Mouse (Mus musculus): ENCODE results near the gene Plpp6. TPM values are rescaled to one million over a fixed set of nuclear protein-coding genes. Genes with fewer than 3 reads are reported as not detected.
"Not testable (repeated sequence)": the region's sequence is repeated elsewhere in the genome, so short reads cannot be mapped to it uniquely, and the experiment has no call there.

Gene Plpp6
- polyA plus RNA-seq, 1 experiment from 2014 or later: 18.1 TPM

DNA sequence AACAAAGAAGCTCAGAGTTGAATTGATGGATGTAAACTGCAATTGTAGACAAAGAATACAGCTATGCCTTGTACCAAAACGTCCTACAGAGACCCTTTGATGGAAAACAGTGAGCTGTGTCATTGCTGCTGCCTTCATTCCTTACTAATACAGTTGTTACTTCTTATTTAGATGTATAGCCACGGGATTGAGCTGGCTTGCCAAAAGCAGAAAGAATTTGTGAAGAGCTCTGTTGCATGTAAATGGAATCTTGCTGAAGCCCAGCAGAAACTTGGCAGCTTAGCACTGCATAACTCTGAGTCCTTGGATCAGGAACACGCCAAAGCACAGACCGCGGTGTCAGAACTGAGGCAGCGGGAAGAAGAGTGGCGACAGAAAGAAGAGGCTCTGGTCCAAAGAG is 31.1 kb downstream of the Plpp6 start:
- no peaks in the 10 kb centered on the region for H3K9me3 ChIP-seq (ENCODE audit: control insufficient read depth, low read length)
- peaks cover 8% of the 10 kb centered on the region for H3K4me1 ChIP-seq (ENCODE audit: control insufficient read depth, insufficient read depth, low read length)
- 65% methylated on average over 7 of the region's 7 CpGs for WGBS
- H3K36me3 ChIP-seq (ENCODE audit: control insufficient read depth, insufficient read depth, low read length): peaks cover 19% of the 10 kb centered on the region
- no peak overlapping the region for H3K27ac ChIP-seq (ENCODE audit: low read depth, low read length)
- H3K27me3 ChIP-seq (ENCODE audit: control insufficient read depth, insufficient read depth, low read length): no peaks in the 10 kb centered on the region
- H3K4me2 ChIP-seq (ENCODE audit: low read depth, low read length): no peak overlapping the region
- ATAC-seq (ENCODE audit: low read depth): no peak
- H3K4me3 ChIP-seq (ENCODE audit: low read depth, low read length): no peak overlapping the region
- H3K9ac ChIP-seq (replicated peaks; ENCODE audit: low read depth, low read length): no peak overlapping the region

DNA sequence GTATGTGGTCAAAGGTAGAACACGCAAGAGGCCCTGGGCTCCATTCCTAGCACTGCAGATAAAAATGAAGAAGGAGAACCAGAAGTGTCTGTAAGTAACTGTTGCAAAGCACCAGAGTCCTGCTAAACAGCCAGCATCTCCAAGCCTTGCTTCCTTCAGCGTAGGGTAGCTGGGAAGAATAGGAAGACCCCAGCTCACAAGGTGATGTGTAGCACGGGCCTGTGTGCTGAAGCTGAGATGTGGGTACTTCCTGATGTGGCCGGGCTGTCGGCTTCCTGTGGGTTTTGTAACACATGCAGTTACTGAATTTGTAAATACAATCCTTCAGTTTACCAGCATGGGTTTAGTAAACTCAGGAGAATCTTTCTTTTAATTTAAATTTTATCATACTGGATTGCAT is 31.6 kb downstream of the Plpp6 start:
- Histone ChIP-seq H3K36me3 (ENCODE audit: control insufficient read depth, insufficient read depth, low read length) (peaks cover 19% of the 10 kb centered on the region), H3K27ac (ENCODE audit: low read depth, low read length) (no peak overlapping the region), H3K4me3 (ENCODE audit: low read depth, low read length) (no peak overlapping the region), H3K27me3 (ENCODE audit: control insufficient read depth, insufficient read depth, low read length) (no peaks in the 10 kb centered on the region), H3K9ac (replicated peaks; ENCODE audit: low read depth, low read length) (no peak overlapping the region), H3K4me1 (ENCODE audit: control insufficient read depth, insufficient read depth, low read length) (peaks cover 7% of the 10 kb centered on the region), H3K4me2 (ENCODE audit: low read depth, low read length) (no peak overlapping the region), H3K9me3 (ENCODE audit: control insufficient read depth, low read length) (no peaks in the 10 kb centered on the region)
- 93% methylated on average over 5 of the region's 5 CpGs for WGBS
- no peak for ATAC-seq (ENCODE audit: low read depth)

DNA sequence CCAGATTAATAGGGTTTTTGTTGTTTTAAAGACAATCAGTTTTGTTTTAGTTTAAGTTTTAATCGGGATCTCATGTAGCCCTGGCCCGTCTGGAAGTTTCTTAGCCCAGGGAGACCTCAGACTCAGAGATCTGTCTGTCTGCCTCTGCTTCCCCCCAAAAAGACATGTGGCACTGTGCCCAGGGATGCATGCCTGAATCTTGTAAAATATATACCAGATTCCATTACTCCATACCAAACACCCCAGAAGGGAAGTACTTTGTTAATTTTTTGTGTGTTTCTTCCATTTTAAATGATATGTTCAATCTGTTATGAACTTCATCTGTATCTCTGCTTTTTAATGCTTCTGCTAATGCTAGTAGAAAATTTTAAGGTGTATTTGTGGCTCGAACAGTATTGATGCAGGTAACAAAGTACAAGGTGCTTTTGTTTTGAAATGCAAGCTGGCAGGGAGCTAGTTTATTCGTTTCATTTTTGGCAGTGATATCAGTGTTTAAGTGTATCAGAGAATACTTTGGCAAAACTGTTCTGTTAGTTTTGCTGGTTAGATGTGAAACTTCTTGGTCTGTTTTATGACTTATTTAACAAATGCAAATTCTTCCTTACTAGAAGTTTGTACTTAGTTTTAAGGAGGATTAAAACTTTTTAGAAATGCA is 34.4 kb downstream of the Plpp6 start:
- 95% methylated on average over 4 of the region's 4 CpGs for WGBS
- H3K9me3 ChIP-seq (ENCODE audit: control insufficient read depth, low read length): no peaks in the 10 kb centered on the region
- no peak overlapping the region for H3K4me3 ChIP-seq (ENCODE audit: low read depth, low read length)
- no peak overlapping the region for H3K27ac ChIP-seq (ENCODE audit: low read depth, low read length)
- no peak overlapping the region for H3K9ac ChIP-seq (replicated peaks; ENCODE audit: low read depth, low read length)
- H3K27me3 ChIP-seq (ENCODE audit: control insufficient read depth, insufficient read depth, low read length): no peaks in the 10 kb centered on the region
- H3K4me2 ChIP-seq (ENCODE audit: low read depth, low read length): no peak overlapping the region
- H3K36me3 ChIP-seq (ENCODE audit: control insufficient read depth, insufficient read depth, low read length): peaks cover 25% of the 10 kb centered on the region
- no peak for ATAC-seq (ENCODE audit: low read depth)
- H3K4me1 ChIP-seq (ENCODE audit: control insufficient read depth, insufficient read depth, low read length): no peaks in the 10 kb centered on the region

DNA sequence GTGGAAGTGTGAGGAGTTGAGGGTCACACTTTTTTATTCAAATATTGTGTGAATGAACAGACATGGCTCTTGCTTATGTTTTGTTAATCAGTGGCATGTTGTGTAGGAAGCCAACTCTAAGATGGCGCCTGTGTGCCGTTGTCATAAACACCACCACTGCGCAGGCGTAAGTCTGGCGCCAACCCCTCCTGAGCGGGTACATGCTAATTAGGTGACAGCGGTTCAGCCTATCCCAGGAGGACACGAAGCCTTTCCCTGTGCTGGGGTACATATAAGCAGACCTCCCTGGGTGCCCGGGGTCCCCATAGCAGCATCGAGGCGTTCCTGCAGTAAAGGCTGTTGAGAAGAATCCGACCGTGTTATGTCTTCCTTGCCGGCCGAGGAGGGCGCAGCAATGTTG is 36.6 kb downstream of the Plpp6 start:
- H3K9ac ChIP-seq (replicated peaks; ENCODE audit: low read depth, low read length); H3K9me3 ChIP-seq (ENCODE audit: control insufficient read depth, low read length); ATAC-seq (ENCODE audit: low read depth); H3K4me2 ChIP-seq (ENCODE audit: low read depth, low read length); H3K27ac ChIP-seq (ENCODE audit: low read depth, low read length); H3K4me1 ChIP-seq (ENCODE audit: control insufficient read depth, insufficient read depth, low read length); H3K4me3 ChIP-seq (ENCODE audit: low read depth, low read length); H3K27me3 ChIP-seq (ENCODE audit: control insufficient read depth, insufficient read depth, low read length): not testable (repeated sequence)
- peaks cover 18% of the 10 kb centered on the region for H3K36me3 ChIP-seq (ENCODE audit: control insufficient read depth, insufficient read depth, low read length)
- WGBS: 98% methylated on average over 16 of the region's 16 CpGs

DNA sequence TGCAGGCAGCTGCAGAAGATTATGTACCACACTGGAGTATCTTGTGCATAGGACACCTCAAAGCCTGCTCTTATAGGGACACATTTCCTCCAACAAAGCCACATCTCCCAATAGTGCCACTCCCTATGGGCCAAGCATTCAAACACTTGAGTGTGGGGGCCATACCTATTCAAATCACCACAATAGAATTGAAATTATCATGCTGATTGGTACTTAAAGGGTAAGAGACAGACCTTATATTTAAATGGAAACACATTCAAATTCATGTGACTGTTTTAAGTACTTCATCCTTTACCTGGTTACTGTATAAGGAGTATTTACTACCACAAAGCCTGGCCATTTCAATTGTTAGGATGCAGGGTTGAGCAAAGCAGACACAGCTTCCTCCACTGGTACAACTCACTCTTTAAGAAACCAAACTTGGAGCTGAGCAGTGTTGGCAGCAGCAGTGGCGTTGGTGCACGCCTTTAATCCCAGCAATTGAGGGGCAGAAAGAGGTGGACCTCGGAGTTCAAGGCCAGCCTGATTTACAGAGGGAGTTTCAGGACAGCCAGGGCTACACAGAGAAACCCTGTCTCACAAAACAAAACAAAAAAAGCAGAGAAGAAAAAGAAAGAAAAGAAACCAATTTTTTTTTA is 44.4 kb downstream of the Plpp6 start:
- H3K9ac ChIP-seq (replicated peaks; ENCODE audit: low read depth, low read length): no peak overlapping the region
- H3K36me3 ChIP-seq (ENCODE audit: control insufficient read depth, insufficient read depth, low read length): peaks cover 24% of the 10 kb centered on the region
- H3K9me3 ChIP-seq (ENCODE audit: control insufficient read depth, low read length): no peaks in the 10 kb centered on the region
- no peak overlapping the region for H3K4me3 ChIP-seq (ENCODE audit: low read depth, low read length)
- 77% methylated on average over 3 of the region's 3 CpGs for WGBS
- H3K27ac ChIP-seq (ENCODE audit: low read depth, low read length): no peak overlapping the region
- ATAC-seq (ENCODE audit: low read depth): no peak
- no peaks in the 10 kb centered on the region for H3K27me3 ChIP-seq (ENCODE audit: control insufficient read depth, insufficient read depth, low read length)
- H3K4me2 ChIP-seq (ENCODE audit: low read depth, low read length): no peak overlapping the region
- H3K4me1 ChIP-seq (ENCODE audit: control insufficient read depth, insufficient read depth, low read length): no peaks in the 10 kb centered on the region

DNA sequence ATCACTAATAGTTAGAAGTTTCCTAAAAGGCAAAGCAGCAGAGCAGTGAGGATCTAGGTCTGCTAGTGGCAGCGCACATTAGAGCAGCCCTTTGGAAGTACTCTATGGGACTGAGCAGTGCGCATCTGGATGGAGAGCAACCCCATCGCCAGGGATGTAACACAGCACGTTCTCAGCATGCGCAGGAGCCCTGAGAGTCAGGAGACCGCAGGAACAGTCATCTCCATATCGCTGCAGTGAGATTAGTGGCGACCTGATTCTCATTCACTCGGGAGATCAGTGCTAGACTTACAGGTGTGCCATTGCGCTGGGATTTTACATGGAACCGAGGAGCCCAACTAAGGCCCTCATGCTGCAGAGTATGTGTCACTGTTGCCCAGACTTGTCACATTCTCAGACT is 45.3 kb downstream of the Plpp6 start:
- no peaks in the 10 kb centered on the region for H3K4me1 ChIP-seq (ENCODE audit: control insufficient read depth, insufficient read depth, low read length)
- no peak overlapping the region for H3K4me3 ChIP-seq (ENCODE audit: low read depth, low read length)
- H3K9ac ChIP-seq (replicated peaks; ENCODE audit: low read depth, low read length): no peak overlapping the region
- H3K27me3 ChIP-seq (ENCODE audit: control insufficient read depth, insufficient read depth, low read length): no peaks in the 10 kb centered on the region
- WGBS: 94% methylated on average over 11 of the region's 11 CpGs
- no peaks in the 10 kb centered on the region for H3K9me3 ChIP-seq (ENCODE audit: control insufficient read depth, low read length)
- no peak for ATAC-seq (ENCODE audit: low read depth)
- no peak overlapping the region for H3K27ac ChIP-seq (ENCODE audit: low read depth, low read length)
- no peak overlapping the region for H3K4me2 ChIP-seq (ENCODE audit: low read depth, low read length)
- H3K36me3 ChIP-seq (ENCODE audit: control insufficient read depth, insufficient read depth, low read length): peaks cover 27% of the 10 kb centered on the region

DNA sequence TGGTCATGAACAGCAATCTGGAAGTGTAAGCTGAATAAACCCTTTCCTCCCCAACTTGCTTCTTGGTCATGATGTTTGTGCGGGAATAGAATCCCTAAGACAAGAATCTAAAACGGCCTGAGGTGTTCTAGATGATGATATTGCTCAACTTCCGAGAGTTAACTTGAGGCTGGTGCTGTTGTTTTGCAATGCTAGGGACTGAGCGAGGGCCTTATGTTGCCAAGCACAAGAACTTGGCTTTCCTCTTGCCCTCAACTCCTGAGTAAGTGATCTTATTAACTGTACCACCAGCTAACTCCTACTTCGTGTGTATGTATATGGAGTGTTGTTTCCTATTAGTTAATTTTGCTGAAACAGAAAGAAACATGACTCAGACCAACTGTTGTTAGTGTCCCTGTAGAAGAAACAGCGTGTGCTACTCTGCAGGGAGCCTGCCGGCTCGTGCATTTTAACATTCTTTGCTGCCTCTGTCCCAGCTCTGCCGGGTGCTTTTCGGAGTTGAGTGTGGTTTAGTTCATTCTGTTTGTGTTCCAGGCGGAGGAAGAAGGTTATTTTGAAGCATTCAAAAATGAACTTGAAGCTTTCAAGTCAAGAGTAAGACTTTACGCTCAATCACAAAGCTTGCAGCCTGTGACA is 47.7 kb downstream of the Plpp6 start:
- no peak overlapping the region for H3K9ac ChIP-seq (replicated peaks; ENCODE audit: low read depth, low read length)
- peaks cover 38% of the 10 kb centered on the region for H3K36me3 ChIP-seq (ENCODE audit: control insufficient read depth, insufficient read depth, low read length)
- no peaks in the 10 kb centered on the region for H3K9me3 ChIP-seq (ENCODE audit: control insufficient read depth, low read length)
- no peaks in the 10 kb centered on the region for H3K27me3 ChIP-seq (ENCODE audit: control insufficient read depth, insufficient read depth, low read length)
- ATAC-seq (ENCODE audit: low read depth): no peak
- no peaks in the 10 kb centered on the region for H3K4me1 ChIP-seq (ENCODE audit: control insufficient read depth, insufficient read depth, low read length)
- no peak overlapping the region for H3K27ac ChIP-seq (ENCODE audit: low read depth, low read length)
- WGBS: 91% methylated on average over 12 of the region's 12 CpGs
- no peak overlapping the region for H3K4me2 ChIP-seq (ENCODE audit: low read depth, low read length)
- no peak overlapping the region for H3K4me3 ChIP-seq (ENCODE audit: low read depth, low read length)

DNA sequence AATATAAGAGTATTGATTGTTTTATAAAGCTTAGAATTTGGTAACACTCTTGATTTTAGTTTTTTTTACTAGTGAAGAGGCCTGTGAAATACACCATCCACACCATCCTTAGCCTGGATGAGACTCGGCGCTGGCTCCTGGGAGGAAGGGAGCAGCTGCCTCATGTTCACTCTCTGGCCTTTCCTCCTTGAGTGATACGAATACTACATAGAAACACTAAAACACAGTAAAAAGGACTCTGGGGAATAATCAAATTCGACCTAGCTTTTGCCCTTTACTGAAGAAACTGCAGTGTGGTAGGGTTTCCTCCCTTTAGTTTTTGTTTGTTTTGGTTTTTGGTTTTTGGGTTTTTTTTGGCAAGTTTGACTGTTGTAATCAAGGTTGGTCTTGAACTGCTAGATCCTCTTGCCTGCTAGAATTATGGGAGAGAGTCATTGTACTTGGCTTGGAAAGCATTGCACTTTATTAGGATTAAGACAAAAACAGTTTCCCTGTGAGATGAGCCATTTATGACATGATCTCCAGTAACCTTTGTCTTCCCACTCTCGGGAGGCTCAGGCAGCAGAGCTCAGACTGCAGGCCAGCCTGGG is 50.8 kb downstream of the Plpp6 start:
- Histone ChIP-seq H3K36me3 (ENCODE audit: control insufficient read depth, insufficient read depth, low read length) (peaks cover 23% of the 10 kb centered on the region), H3K4me3 (ENCODE audit: low read depth, low read length) (no peak overlapping the region), H3K4me2 (ENCODE audit: low read depth, low read length) (no peak overlapping the region), H3K27ac (ENCODE audit: low read depth, low read length) (no peak overlapping the region), H3K9me3 (ENCODE audit: control insufficient read depth, low read length) (no peaks in the 10 kb centered on the region), H3K27me3 (ENCODE audit: control insufficient read depth, insufficient read depth, low read length) (no peaks in the 10 kb centered on the region), H3K9ac (replicated peaks; ENCODE audit: low read depth, low read length) (no peak overlapping the region), H3K4me1 (ENCODE audit: control insufficient read depth, insufficient read depth, low read length) (no peaks in the 10 kb centered on the region)
- no peak for ATAC-seq (ENCODE audit: low read depth)
- WGBS: 64% methylated on average over 5 of the region's 5 CpGs

Data from neural tube, embryonic 14.5 days (tissue).